Mouse (Mus musculus): ENCODE measurements at regions not wholly inside any gene's neighbourhood (a gene's known extent, or its start where the extent isn't known, plus 50 kb on each side); places are given as distances from the start of the nearest gene placed in this dataset.
"Not testable (repeated sequence)": the region's sequence is repeated elsewhere in the genome, so short reads cannot be mapped to it uniquely, and the experiment has no call there.

GRCm38 (mm10) chr12:22745556-22745955 lies 1034.5 kb downstream of the Gm10330 start:
- peak; percentile 9 for DNase-seq (ENCODE audit: low spot score)
- 6% methylated on average over 36 of the region's 40 CpGs for WGBS
- H3K9me3 ChIP-seq (replicated peaks; ENCODE audit: control insufficient read depth, low read length); H3K4me1 ChIP-seq (ENCODE audit: control insufficient read depth, insufficient read depth, low read length); H3K4me2 ChIP-seq (ENCODE audit: low read depth, low read length); H3K27ac ChIP-seq (replicated peaks; ENCODE audit: low read depth, low read length); H3K36me3 ChIP-seq (replicated peaks; ENCODE audit: control insufficient read depth, insufficient read depth, low read depth, low read length); H3K27me3 ChIP-seq (ENCODE audit: control insufficient read depth, insufficient read depth, low read length); ATAC-seq (replicated peaks; ENCODE audit: insufficient number of reproducible peaks, low FRiP score, low TSS enrichment, low read depth); H3K9ac ChIP-seq (replicated peaks; ENCODE audit: low read length): not testable (repeated sequence)
- H3K4me3 ChIP-seq (ENCODE audit: low read depth, low read length): peak overlapping the region; percentile 26

GRCm38 (mm10) chr12:22745067-22745466 lies 1035.0 kb downstream of the Gm10330 start:
- 12% methylated on average over 26 of the region's 43 CpGs for WGBS
- Histone ChIP-seq H3K4me3 (ENCODE audit: low read depth, low read length) (peak overlapping the region; percentile 26), H3K4me2 (ENCODE audit: low read depth, low read length) (peak overlapping the region; percentile 10; the same call in 1 of the 2 replicates)
- not testable (repeated sequence) for H3K36me3 ChIP-seq (replicated peaks; ENCODE audit: control insufficient read depth, insufficient read depth, low read depth, low read length); H3K9me3 ChIP-seq (replicated peaks; ENCODE audit: control insufficient read depth, low read length); ATAC-seq (replicated peaks; ENCODE audit: insufficient number of reproducible peaks, low FRiP score, low TSS enrichment, low read depth); H3K4me1 ChIP-seq (ENCODE audit: control insufficient read depth, insufficient read depth, low read length); DNase-seq (ENCODE audit: low spot score); H3K27ac ChIP-seq (replicated peaks; ENCODE audit: low read depth, low read length); H3K9ac ChIP-seq (replicated peaks; ENCODE audit: low read length); H3K27me3 ChIP-seq (ENCODE audit: control insufficient read depth, insufficient read depth, low read length)

Measured in embryonic facial prominence, embryonic 11.5 days (tissue).